Mouse (Mus musculus): ENCODE results near the gene Ttyh1. TPM values are rescaled to one million over a fixed set of nuclear protein-coding genes. Genes with fewer than 3 reads are reported as not detected.
A peak's percentile ranks its signal among the peaks of the same experiment; 100 is the strongest.

The Ttyh1 gene
- polyA plus RNA-seq, 1 experiment from 2014 or later: 110 TPM

DNA sequence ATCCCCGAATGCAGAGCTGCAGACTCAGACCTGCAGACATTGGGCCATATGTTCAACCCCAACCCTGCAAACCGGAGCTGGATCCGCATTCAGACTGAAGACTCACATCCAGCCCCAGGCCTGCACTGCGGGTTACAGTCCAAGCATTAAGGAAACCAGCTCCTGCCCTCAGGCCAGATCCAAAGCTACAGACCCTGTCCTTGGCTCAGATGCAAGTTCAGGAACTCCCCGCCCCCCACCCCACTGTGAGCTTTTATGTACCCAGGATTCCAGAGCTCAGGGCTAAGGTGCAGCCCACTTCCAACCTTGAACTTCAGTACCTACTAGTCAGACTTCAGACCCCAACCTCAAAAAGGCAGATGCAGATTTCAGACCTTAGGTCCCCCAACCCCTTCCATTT, 5.6 kb downstream of the Ttyh1 start:
- Histone ChIP-seq H3K9ac (peak overlapping the region; percentile 47), H3K4me3 (peak overlapping the region; percentile 23), H3K27me3 (0 out of 2 replicates have a peak, but pooled peaks cover 4% of the 10 kb centered on the region), H3K36me3 (peaks cover 19% of the 10 kb centered on the region; the same call in 1 of the 2 replicates), H3K27ac (peak overlapping the region; percentile 92), H3K4me1 (peaks cover 55% of the 10 kb centered on the region), H3K9me3 (replicated peaks) (no peaks in the 10 kb centered on the region), H3K4me2 (replicated peaks) (peak overlapping the region; percentile 73)
- no peak for ATAC-seq (ENCODE audit: low FRiP score)
- 17% methylated on average over 5 of the region's 5 CpGs for WGBS

DNA sequence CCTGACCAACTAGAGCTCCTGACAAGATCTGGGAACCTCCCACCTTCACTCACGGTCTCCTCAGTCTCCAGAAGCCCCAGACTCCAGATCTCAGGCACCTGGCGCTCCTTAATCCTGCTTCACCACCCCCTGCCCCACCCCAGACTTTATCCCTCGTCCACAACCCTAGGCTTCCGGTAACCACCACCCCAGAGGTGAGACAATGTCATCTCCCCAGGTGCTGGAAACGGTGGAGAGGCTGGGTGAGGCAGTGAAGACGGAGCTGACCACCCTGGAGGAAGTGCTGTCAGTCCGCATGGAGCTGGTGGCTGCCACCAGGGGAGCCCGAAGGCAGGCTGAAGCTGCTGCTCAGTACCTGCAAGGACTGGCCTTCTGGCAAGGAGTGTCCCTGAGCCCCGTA, 6.1 kb downstream of the Ttyh1 start:
- 24% methylated on average over 9 of the region's 9 CpGs for WGBS
- peak overlapping the region; percentile 47 for H3K9ac ChIP-seq
- peaks cover 52% of the 10 kb centered on the region for H3K4me1 ChIP-seq

DNA sequence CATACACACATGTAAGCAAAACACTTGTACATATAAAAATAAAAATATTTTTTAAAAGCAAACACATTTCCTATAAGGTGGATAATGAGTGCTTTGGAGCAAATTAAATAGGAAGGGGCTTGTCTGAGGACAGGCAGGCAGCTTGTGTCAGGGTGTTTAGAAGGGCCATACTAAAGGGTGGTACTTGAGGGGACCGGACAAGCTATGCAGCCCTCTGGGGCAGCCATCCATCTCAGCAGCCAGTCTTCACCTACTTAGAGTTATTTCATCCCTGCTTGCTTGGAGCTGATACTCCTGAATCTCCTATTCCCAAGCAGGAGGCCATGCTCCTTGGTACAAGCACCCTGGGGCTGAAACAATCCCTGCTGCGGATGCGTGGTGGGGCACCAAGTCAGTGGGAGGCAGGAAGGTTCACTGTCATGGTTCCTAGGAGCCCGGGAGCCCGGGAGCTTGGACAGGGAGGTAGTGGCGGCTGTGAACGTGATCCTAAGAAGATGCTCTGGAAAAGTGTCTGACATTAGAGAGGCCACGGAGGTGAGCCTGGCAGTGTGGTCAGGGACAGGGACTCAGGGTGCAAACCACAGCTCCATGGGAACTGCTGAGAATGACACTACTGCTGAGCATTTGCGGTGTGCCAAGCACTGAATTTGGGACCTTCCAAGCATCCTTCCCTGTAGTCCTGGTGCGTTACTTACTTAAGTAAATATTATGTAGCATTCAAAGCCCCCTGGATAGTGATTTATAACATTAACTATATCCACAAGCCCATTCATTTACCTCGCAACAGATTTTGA, 8.0 kb downstream of the Ttyh1 start:
- Histone ChIP-seq H3K4me2 (replicated peaks) (no peak overlapping the region), H3K27me3 (no peaks in the 10 kb centered on the region), H3K27ac (no peak overlapping the region), H3K36me3 (peaks cover 23% of the 10 kb centered on the region), H3K4me1 (peaks cover 47% of the 10 kb centered on the region), H3K4me3 (no peak overlapping the region), H3K9me3 (replicated peaks) (no peaks in the 10 kb centered on the region), H3K9ac (no peak overlapping the region)
- no peak for ATAC-seq (ENCODE audit: low FRiP score)
- 86% methylated on average over 11 of the region's 11 CpGs for WGBS

More for the DNA sequence above, 6.1 kb downstream of the Ttyh1 start:
- Histone ChIP-seq H3K27me3 (0 out of 2 replicates have a peak, but pooled peaks cover 2% of the 10 kb centered on the region), H3K4me3 (no peak overlapping the region), H3K4me2 (replicated peaks) (peak overlapping the region; percentile 73; the same call in 1 of the 2 replicates), H3K9me3 (replicated peaks) (no peaks in the 10 kb centered on the region), H3K27ac (peak overlapping the region; percentile 92), H3K36me3 (peaks cover 19% of the 10 kb centered on the region; the same call in 1 of the 2 replicates)
- no peak for ATAC-seq (ENCODE audit: low FRiP score)

DNA sequence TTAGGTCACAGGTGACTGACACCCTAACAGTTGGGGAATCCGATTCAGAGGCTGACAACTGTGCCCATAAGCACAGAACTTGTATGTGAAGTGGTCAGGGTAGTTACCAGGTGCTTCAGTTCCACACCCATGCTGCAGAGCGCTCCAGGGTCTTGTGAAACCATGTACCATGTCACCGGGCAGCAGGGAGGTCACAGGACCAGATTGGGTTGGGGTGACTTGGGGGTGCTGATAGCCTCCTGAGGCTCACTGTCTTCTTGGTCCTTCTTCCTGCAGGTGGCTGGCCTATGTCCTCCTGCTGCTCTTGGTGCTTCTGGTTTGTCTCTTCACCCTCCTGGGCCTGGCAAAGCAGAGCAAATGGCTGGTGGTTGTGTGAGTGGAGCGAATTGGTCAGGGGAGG, 8.7 kb downstream of the Ttyh1 start:
- Histone ChIP-seq H3K9ac (no peak overlapping the region), H3K27me3 (no peaks in the 10 kb centered on the region), H3K4me3 (no peak overlapping the region), H3K27ac (no peak overlapping the region; the same call in 1 of the 2 replicates), H3K36me3 (peaks cover 28% of the 10 kb centered on the region), H3K4me2 (replicated peaks) (no peak overlapping the region), H3K9me3 (replicated peaks) (no peaks in the 10 kb centered on the region), H3K4me1 (peaks cover 40% of the 10 kb centered on the region)
- ATAC-seq (ENCODE audit: low FRiP score): no peak
- WGBS: 92% methylated on average over 4 of the region's 4 CpGs

DNA sequence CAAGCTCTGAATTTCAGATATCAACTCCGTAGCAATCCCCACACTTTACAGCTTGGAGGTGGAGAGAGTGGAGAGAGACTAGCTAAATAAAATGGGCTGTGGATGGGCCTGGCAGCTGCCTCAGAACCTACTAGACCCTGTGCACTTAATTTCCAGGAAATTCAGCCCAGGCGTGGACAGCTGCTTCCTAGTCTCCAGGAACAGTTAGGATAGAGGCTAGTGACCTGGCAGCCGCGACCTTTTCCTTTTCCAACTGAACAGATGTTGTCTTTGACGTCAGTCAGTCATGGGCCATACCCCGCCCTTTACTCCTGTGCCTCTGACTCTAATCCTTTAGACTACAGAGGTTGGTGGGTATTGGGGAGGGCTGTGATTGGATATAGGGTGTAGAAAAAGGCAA, 9.7 kb downstream of the Ttyh1 start:
- no peak overlapping the region for H3K27ac ChIP-seq
- no peak overlapping the region for H3K4me3 ChIP-seq
- H3K27me3 ChIP-seq: no peaks in the 10 kb centered on the region
- no peaks in the 10 kb centered on the region for H3K9me3 ChIP-seq (replicated peaks)
- no peak for ATAC-seq (ENCODE audit: low FRiP score)
- peaks cover 34% of the 10 kb centered on the region for H3K36me3 ChIP-seq
- 74% methylated on average over 6 of the region's 6 CpGs for WGBS
- H3K4me2 ChIP-seq (replicated peaks): no peak overlapping the region
- peaks cover 30% of the 10 kb centered on the region for H3K4me1 ChIP-seq
- H3K9ac ChIP-seq: peak overlapping the region; percentile 32; the same call in 1 of the 2 replicates

DNA sequence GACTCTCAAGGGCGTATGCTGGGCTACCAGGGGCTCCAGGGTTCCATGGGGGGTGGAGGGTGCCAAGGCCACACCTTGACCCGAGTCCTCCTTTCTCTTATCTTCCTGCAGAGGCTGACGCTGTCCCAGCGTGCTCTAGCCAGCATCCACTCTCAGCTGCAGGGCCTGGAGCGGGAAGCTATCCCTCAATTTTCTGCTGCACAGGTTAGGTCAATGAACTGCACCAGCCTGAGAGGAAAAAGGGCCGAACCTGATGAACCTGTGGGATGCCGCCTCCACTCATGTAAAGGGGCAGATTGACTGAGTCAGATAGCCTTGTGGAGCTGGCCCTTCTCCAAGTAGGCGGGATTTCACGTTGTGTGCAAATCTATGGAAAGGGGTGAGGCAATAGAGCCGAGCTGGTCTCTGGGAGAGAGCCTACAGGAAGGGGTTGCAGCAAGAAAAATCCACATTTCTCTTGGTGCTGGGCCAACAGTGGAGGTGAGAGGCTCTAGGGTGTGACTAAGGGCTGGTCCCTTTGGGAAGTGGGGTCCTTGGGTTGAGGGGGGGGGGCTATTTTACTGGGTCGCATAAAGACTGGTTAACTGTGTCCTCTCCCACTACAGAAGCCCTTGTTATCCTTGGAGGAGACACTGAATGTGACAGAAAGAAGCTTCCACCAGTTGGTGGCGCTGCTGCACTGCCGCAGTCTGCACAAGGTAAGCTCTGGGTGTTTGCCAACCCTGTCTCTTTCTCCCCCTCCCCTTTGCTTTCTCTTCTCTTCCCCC, 11.7 kb downstream of the Ttyh1 start:
- peak; percentile 85 for ATAC-seq (ENCODE audit: low FRiP score)
- peak overlapping the region; percentile 21; the same call in 1 of the 2 replicates for H3K4me2 ChIP-seq (replicated peaks)
- peak overlapping the region; percentile 66 for H3K27ac ChIP-seq
- no peaks in the 10 kb centered on the region for H3K27me3 ChIP-seq
- peaks cover 34% of the 10 kb centered on the region for H3K36me3 ChIP-seq
- H3K9me3 ChIP-seq (replicated peaks): no peaks in the 10 kb centered on the region
- peaks cover 13% of the 10 kb centered on the region for H3K4me1 ChIP-seq
- H3K9ac ChIP-seq: 0 out of 2 replicates have a peak overlapping the region, but pooled peaks have one; percentile 35
- WGBS: 40% methylated on average over 13 of the region's 13 CpGs
- no peak overlapping the region for H3K4me3 ChIP-seq

DNA sequence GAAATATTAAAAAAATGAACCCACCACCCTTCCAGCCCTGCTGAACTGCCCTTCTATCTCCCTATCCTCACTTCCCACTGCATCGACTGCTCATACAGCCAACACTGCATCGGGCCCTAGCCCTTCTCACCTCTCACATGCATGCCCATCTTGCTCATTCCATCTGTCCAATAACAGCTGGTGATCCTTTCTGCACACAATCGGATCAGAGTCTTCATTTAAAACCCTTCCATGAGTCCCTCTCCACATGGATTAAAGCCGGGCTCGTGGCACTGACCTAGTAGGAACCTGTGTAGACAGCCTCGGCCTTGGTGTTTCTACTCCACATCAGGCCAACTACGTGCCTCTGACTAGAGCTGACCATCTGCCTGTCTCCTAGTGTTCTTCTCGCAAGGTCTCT, 12.8 kb downstream of the Ttyh1 start:
- WGBS: 88% methylated on average over 8 of the region's 8 CpGs
- H3K9ac ChIP-seq: 0 out of 2 replicates have a peak overlapping the region, but pooled peaks have one; percentile 6

DNA sequence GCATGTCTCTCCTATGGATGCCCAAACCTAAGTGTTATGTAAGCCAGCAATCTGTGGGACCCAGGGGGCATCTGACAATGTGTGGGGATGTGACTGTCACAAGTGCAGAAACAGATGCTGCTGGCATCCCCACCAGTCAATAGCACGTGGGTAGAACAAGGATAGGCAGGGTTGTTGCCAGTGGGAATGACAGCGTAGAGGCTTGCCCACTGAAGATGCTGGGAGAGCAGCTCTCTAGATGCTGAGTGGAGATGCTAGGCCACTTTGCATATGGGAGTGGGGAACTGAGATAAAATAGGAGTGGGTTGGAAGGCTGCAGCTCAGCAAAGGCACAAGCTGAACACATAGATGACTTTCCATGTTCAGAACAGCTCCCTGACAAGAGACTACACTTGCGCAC, 13.4 kb downstream of the Ttyh1 start:
- H3K9me3 ChIP-seq (replicated peaks): no peaks in the 10 kb centered on the region
- H3K36me3 ChIP-seq: peaks cover 25% of the 10 kb centered on the region
- H3K27me3 ChIP-seq: no peaks in the 10 kb centered on the region
- H3K4me3 ChIP-seq: no peak overlapping the region
- no peak overlapping the region for H3K4me2 ChIP-seq (replicated peaks)
- no peak for ATAC-seq (ENCODE audit: low FRiP score)
- H3K9ac ChIP-seq: 0 out of 2 replicates have a peak overlapping the region, but pooled peaks have one; percentile 6
- H3K27ac ChIP-seq: no peak overlapping the region
- WGBS: 95% methylated on average over 3 of the region's 3 CpGs
- peaks cover 13% of the 10 kb centered on the region for H3K4me1 ChIP-seq

More for the DNA sequence above, 12.8 kb downstream of the Ttyh1 start:
- no peaks in the 10 kb centered on the region for H3K9me3 ChIP-seq (replicated peaks)
- peak overlapping the region; percentile 56; the same call in 1 of the 2 replicates for H3K27ac ChIP-seq
- H3K27me3 ChIP-seq: no peaks in the 10 kb centered on the region
- H3K4me3 ChIP-seq: no peak overlapping the region
- H3K4me1 ChIP-seq: peaks cover 13% of the 10 kb centered on the region
- no peak for ATAC-seq (ENCODE audit: low FRiP score)
- no peak overlapping the region for H3K4me2 ChIP-seq (replicated peaks)
- peaks cover 28% of the 10 kb centered on the region for H3K36me3 ChIP-seq

DNA sequence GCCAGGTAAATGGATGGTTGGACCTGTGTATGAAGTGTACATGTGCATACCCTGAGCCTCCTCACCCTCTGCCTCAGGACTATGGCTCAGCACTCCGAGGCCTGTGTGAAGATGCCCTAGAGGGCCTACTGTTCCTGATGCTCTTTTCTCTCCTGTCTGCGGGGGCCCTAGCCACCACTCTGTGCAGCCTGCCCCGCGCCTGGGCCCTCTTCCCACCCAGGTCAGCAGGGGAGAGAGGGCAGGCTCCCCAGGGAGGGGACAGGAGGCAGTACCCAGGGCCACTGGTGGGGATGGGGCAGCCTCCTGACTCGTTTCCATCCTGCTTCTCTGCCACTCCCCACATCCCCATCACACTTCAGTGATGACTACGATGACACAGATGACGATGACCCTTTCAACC, 13.8 kb downstream of the Ttyh1 start:
- WGBS: 87% methylated on average over 7 of the region's 7 CpGs
- Histone ChIP-seq H3K9ac (peak overlapping the region; percentile 32; the same call in 1 of the 2 replicates), H3K36me3 (peaks cover 21% of the 10 kb centered on the region), H3K4me1 (peaks cover 17% of the 10 kb centered on the region), H3K27ac (no peak overlapping the region), H3K9me3 (replicated peaks) (no peaks in the 10 kb centered on the region), H3K27me3 (no peaks in the 10 kb centered on the region), H3K4me2 (replicated peaks) (no peak overlapping the region), H3K4me3 (no peak overlapping the region)
- no peak for ATAC-seq (ENCODE audit: low FRiP score)

DNA sequence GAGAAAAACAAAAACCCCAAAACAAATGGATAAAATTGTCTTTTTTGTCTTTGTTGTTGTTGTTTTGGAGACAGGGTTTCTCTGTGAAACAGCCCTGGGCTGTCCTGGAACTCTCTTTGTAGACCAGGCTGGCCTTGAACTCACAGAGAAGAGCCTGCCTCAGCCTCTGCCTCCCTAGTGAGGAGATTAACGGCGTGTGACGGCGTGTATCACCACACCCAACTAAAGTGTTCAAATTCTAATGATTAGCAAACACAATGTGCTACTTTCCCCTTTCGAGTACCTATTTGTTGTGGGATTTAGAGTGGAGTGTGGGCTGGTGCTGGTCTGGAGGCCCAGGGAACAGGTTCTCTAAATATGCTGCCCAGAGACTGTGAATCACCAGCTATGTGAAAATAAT, 15.7 kb downstream of the Ttyh1 start:
- Histone ChIP-seq H3K27me3 (no peaks in the 10 kb centered on the region), H3K4me3 (no peak overlapping the region), H3K4me2 (replicated peaks) (no peak overlapping the region), H3K9me3 (replicated peaks) (no peaks in the 10 kb centered on the region), H3K27ac (no peak overlapping the region), H3K4me1 (peaks cover 26% of the 10 kb centered on the region), H3K9ac (no peak overlapping the region), H3K36me3 (peaks cover 26% of the 10 kb centered on the region)
- no peak for ATAC-seq (ENCODE audit: low FRiP score)
- 86% methylated on average over 5 of the region's 5 CpGs for WGBS

DNA sequence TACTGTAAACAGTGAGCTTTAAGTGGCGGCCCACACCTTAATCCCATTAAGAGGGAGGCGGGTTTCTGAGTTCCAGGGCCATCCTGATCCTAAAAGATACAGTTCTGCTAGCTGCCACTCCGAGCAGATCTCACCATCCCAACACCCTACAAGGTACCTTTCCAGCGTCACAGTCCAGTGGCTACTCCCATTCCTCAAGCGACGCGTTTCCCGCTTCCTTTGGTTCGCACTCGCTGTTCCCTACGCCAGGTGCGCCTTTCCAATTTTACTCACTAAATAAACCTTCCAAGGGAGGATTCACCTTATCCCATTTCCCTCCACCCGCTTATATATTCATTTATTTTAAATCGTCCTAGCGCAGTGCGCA, 17.2 kb downstream of the Ttyh1 start:
- peak overlapping the region; percentile 96 for H3K27ac ChIP-seq

More for the DNA sequence above, 17.2 kb downstream of the Ttyh1 start:
- H3K4me2 ChIP-seq (replicated peaks): peak overlapping the region; percentile 75
- ATAC-seq (ENCODE audit: low FRiP score): peak; percentile 41
- H3K9ac ChIP-seq: peak overlapping the region; percentile 65
- peak overlapping the region; percentile 69 for H3K4me3 ChIP-seq
- WGBS: 0% methylated on average over 16 of the region's 16 CpGs
- no peaks in the 10 kb centered on the region for H3K9me3 ChIP-seq (replicated peaks)
- H3K27me3 ChIP-seq: no peaks in the 10 kb centered on the region
- H3K4me1 ChIP-seq: peaks cover 18% of the 10 kb centered on the region
- peaks cover 40% of the 10 kb centered on the region for H3K36me3 ChIP-seq
